Mouse (Mus musculus): Measurements from ENCODE around the gene Nthl1. TPM values are rescaled to one million over a fixed set of nuclear protein-coding genes. Genes with fewer than 3 reads are reported as not detected.

Gene Nthl1
- polyA plus RNA-seq, 1 experiment from 2014 or later = 10.5 TPM

- Histone ChIP-seq H3K4me1 (no peaks in the 10 kb centered on the region), H3K4me3 (no peak overlapping the region), H3K4me2 (replicated peaks) (no peak overlapping the region), H3K27me3 (replicated peaks) (no peaks in the 10 kb centered on the region), H3K36me3 (peaks cover 99% of the 10 kb centered on the region), H3K9me3 (no peaks in the 10 kb centered on the region), H3K9ac (0 out of 2 replicates have a peak overlapping the region, but pooled peaks have one; percentile 7), H3K27ac (no peak overlapping the region)
- WGBS = 93% methylated on average over 19 of the region's 19 CpGs
- no peak for ATAC-seq (ENCODE audit: low FRiP score, low read depth)
Observed at GRCm38 (mm10) chr17:24596471-24597183, 35.9 kb upstream of the Nthl1 start.

GRCm38 (mm10) chr17:24597989-24598388 is 34.5 kb upstream of the Nthl1 start:
- H3K27ac ChIP-seq = no peak overlapping the region
- no peak overlapping the region for H3K4me3 ChIP-seq
- no peak for ATAC-seq (ENCODE audit: low FRiP score, low read depth)
- H3K9me3 ChIP-seq = no peaks in the 10 kb centered on the region
- H3K4me2 ChIP-seq (replicated peaks) = no peak overlapping the region
- 93% methylated on average over 3 of the region's 3 CpGs for WGBS
- H3K36me3 ChIP-seq = peaks cover 99% of the 10 kb centered on the region
- no peaks in the 10 kb centered on the region for H3K27me3 ChIP-seq (replicated peaks)
- H3K9ac ChIP-seq = no peak overlapping the region
- H3K4me1 ChIP-seq = no peaks in the 10 kb centered on the region

GRCm38 (mm10) chr17:24600502-24600901 is 32.0 kb upstream of the Nthl1 start:
- no peak overlapping the region for H3K27ac ChIP-seq
- H3K9ac ChIP-seq = no peak overlapping the region
- no peak overlapping the region for H3K4me2 ChIP-seq (replicated peaks)
- H3K9me3 ChIP-seq = no peaks in the 10 kb centered on the region
- peaks cover 99% of the 10 kb centered on the region for H3K36me3 ChIP-seq
- ATAC-seq (ENCODE audit: low FRiP score, low read depth) = no peak
- no peaks in the 10 kb centered on the region for H3K4me1 ChIP-seq
- no peak overlapping the region for H3K4me3 ChIP-seq
- 94% methylated on average over 4 of the region's 4 CpGs for WGBS
- no peaks in the 10 kb centered on the region for H3K27me3 ChIP-seq (replicated peaks)

GRCm38 (mm10) chr17:24603961-24604360 is 28.5 kb upstream of the Nthl1 start:
- H3K9ac ChIP-seq = no peak overlapping the region
- peaks cover 100% of the 10 kb centered on the region for H3K36me3 ChIP-seq
- H3K27ac ChIP-seq = no peak overlapping the region
- H3K4me3 ChIP-seq = no peak overlapping the region
- H3K4me1 ChIP-seq = no peaks in the 10 kb centered on the region
- H3K9me3 ChIP-seq = no peaks in the 10 kb centered on the region
- no peak overlapping the region for H3K4me2 ChIP-seq (replicated peaks)
- WGBS = 92% methylated on average over 8 of the region's 8 CpGs
- H3K27me3 ChIP-seq (replicated peaks) = no peaks in the 10 kb centered on the region
- no peak for ATAC-seq (ENCODE audit: low FRiP score, low read depth)

GRCm38 (mm10) chr17:24604557-24604956 is 27.9 kb upstream of the Nthl1 start:
- peaks cover 97% of the 10 kb centered on the region for H3K36me3 ChIP-seq
- H3K27ac ChIP-seq = no peak overlapping the region
- H3K4me2 ChIP-seq (replicated peaks) = no peak overlapping the region
- no peaks in the 10 kb centered on the region for H3K27me3 ChIP-seq (replicated peaks)
- no peak overlapping the region for H3K4me3 ChIP-seq
- WGBS = 92% methylated on average over 3 of the region's 3 CpGs
- no peaks in the 10 kb centered on the region for H3K4me1 ChIP-seq
- no peaks in the 10 kb centered on the region for H3K9me3 ChIP-seq
- no peak overlapping the region for H3K9ac ChIP-seq
- no peak for ATAC-seq (ENCODE audit: low FRiP score, low read depth)

GRCm38 (mm10) chr17:24608370-24608769 is 24.1 kb upstream of the Nthl1 start:
- no peak for ATAC-seq (ENCODE audit: low FRiP score, low read depth)
- H3K27me3 ChIP-seq (replicated peaks) = no peaks in the 10 kb centered on the region
- H3K4me1 ChIP-seq = no peaks in the 10 kb centered on the region
- no peak overlapping the region for H3K4me2 ChIP-seq (replicated peaks)
- WGBS = 97% methylated on average over 4 of the region's 4 CpGs
- H3K9me3 ChIP-seq = no peaks in the 10 kb centered on the region
- peaks cover 75% of the 10 kb centered on the region for H3K36me3 ChIP-seq
- H3K9ac ChIP-seq = no peak overlapping the region
- H3K27ac ChIP-seq = no peak overlapping the region
- no peak overlapping the region for H3K4me3 ChIP-seq

GRCm38 (mm10) chr17:24608874-24609273 is 23.6 kb upstream of the Nthl1 start:
- H3K4me2 ChIP-seq (replicated peaks) = no peak overlapping the region
- no peak overlapping the region for H3K27ac ChIP-seq
- no peaks in the 10 kb centered on the region for H3K9me3 ChIP-seq
- 98% methylated on average over 8 of the region's 8 CpGs for WGBS
- H3K4me3 ChIP-seq = no peak overlapping the region
- H3K4me1 ChIP-seq = no peaks in the 10 kb centered on the region
- no peaks in the 10 kb centered on the region for H3K27me3 ChIP-seq (replicated peaks)
- ATAC-seq (ENCODE audit: low FRiP score, low read depth) = no peak
- H3K9ac ChIP-seq = no peak overlapping the region
- peaks cover 75% of the 10 kb centered on the region for H3K36me3 ChIP-seq

- no peak overlapping the region for H3K4me3 ChIP-seq
- peaks cover 75% of the 10 kb centered on the region for H3K36me3 ChIP-seq
- no peaks in the 10 kb centered on the region for H3K27me3 ChIP-seq (replicated peaks)
- H3K9me3 ChIP-seq = no peaks in the 10 kb centered on the region
- H3K9ac ChIP-seq = no peak overlapping the region
- ATAC-seq (ENCODE audit: low FRiP score, low read depth) = no peak
- H3K4me1 ChIP-seq = no peaks in the 10 kb centered on the region
- H3K4me2 ChIP-seq (replicated peaks) = no peak overlapping the region
- WGBS = 88% methylated on average over 2 of the region's 2 CpGs
- H3K27ac ChIP-seq = no peak overlapping the region
Observed at GRCm38 (mm10) chr17:24610711-24611110, 21.8 kb upstream of the Nthl1 start.

GRCm38 (mm10) chr17:24617561-24618194 is 14.8 kb upstream of the Nthl1 start:
- no peaks in the 10 kb centered on the region for H3K27me3 ChIP-seq (replicated peaks)
- no peaks in the 10 kb centered on the region for H3K4me1 ChIP-seq
- H3K9ac ChIP-seq = no peak overlapping the region
- WGBS = 89% methylated on average over 14 of the region's 14 CpGs
- no peak for ATAC-seq (ENCODE audit: low FRiP score, low read depth)
- H3K36me3 ChIP-seq = peaks cover 92% of the 10 kb centered on the region
- H3K9me3 ChIP-seq = no peaks in the 10 kb centered on the region
- H3K4me3 ChIP-seq = no peak overlapping the region
- H3K4me2 ChIP-seq (replicated peaks) = no peak overlapping the region
- no peak overlapping the region for H3K27ac ChIP-seq

- Histone ChIP-seq H3K4me2 (replicated peaks) (no peak overlapping the region), H3K27me3 (replicated peaks) (no peaks in the 10 kb centered on the region), H3K27ac (no peak overlapping the region), H3K36me3 (peaks cover 84% of the 10 kb centered on the region), H3K9me3 (no peaks in the 10 kb centered on the region), H3K4me1 (no peaks in the 10 kb centered on the region), H3K4me3 (no peak overlapping the region), H3K9ac (no peak overlapping the region)
- 94% methylated on average over 8 of the region's 8 CpGs for WGBS
- ATAC-seq (ENCODE audit: low FRiP score, low read depth) = no peak
Observed at GRCm38 (mm10) chr17:24625472-24625871, 7.0 kb upstream of the Nthl1 start.

GRCm38 (mm10) chr17:24628646-24629045 is 3.8 kb upstream of the Nthl1 start:
- peaks cover 15% of the 10 kb centered on the region for H3K4me1 ChIP-seq

GRCm38 (mm10) chr17:24630072-24630471 is 2.4 kb upstream of the Nthl1 start:
- ATAC-seq (ENCODE audit: low FRiP score, low read depth) = no peak

More at GRCm38 (mm10) chr17:24628646-24629045, 3.8 kb upstream of the Nthl1 start:
- Histone ChIP-seq H3K27me3 (replicated peaks) (no peaks in the 10 kb centered on the region), H3K9ac (no peak overlapping the region), H3K36me3 (peaks cover 55% of the 10 kb centered on the region), H3K9me3 (no peaks in the 10 kb centered on the region), H3K4me2 (replicated peaks) (no peak overlapping the region), H3K4me3 (no peak overlapping the region), H3K27ac (no peak overlapping the region)
- ATAC-seq (ENCODE audit: low FRiP score, low read depth) = no peak
- WGBS = 51% methylated on average over 5 of the region's 5 CpGs

More at GRCm38 (mm10) chr17:24630072-24630471, 2.4 kb upstream of the Nthl1 start:
- Histone ChIP-seq H3K4me2 (replicated peaks) (no peak overlapping the region), H3K4me1 (peaks cover 15% of the 10 kb centered on the region), H3K4me3 (no peak overlapping the region), H3K9ac (no peak overlapping the region), H3K27me3 (replicated peaks) (no peaks in the 10 kb centered on the region), H3K36me3 (peaks cover 41% of the 10 kb centered on the region), H3K27ac (no peak overlapping the region), H3K9me3 (no peaks in the 10 kb centered on the region)
- WGBS = 87% methylated on average over 14 of the region's 14 CpGs

Measured in neural tube, embryonic 12.5 days (tissue).